Mouse (Mus musculus) urinary bladder, postnatal 10 days (tissue): ENCODE measurements around the gene Prss34.

Experiments used
- DNase-seq: peaks from one replicate; pipeline ENCODE4 v3.0.0; 2022; ENCODE audit warnings: low spot score

Prss34 gene

GRCm38 (mm10) chr17:25298094-25298493 is at the start of gene Prss34:
Gene Prss34, plus strand, starts transcription at chr17:25298394.
- DNase-seq = no peak

- DNase-seq = no peak
Measured at GRCm38 (mm10) chr17:25250181-25250835, 47.9 kb upstream of the Prss34 start.

GRCm38 (mm10) chr17:25252643-25253042 is 45.6 kb upstream of the Prss34 start:
- no peak for DNase-seq

GRCm38 (mm10) chr17:25253760-25254159 is 44.4 kb upstream of the Prss34 start:
- DNase-seq = no peak

GRCm38 (mm10) chr17:25255110-25255509 is 43.1 kb upstream of the Prss34 start:
- DNase-seq = no peak

- DNase-seq = no peak
Measured at GRCm38 (mm10) chr17:25256140-25256754, 41.9 kb upstream of the Prss34 start, which contains the start of gene Baiap3. Gene Baiap3, minus strand, starts transcription at chr17:25256364.

- no peak for DNase-seq
Measured at GRCm38 (mm10) chr17:25257804-25258261, 40.4 kb upstream of the Prss34 start.

- no peak for DNase-seq
Measured at GRCm38 (mm10) chr17:25264453-25264852, 33.7 kb upstream of the Prss34 start.

GRCm38 (mm10) chr17:25270795-25271335 is 27.3 kb upstream of the Prss34 start:
- DNase-seq = no peak

- DNase-seq = no peak
Measured at GRCm38 (mm10) chr17:25272326-25272725, 25.9 kb upstream of the Prss34 start.

GRCm38 (mm10) chr17:25272951-25273705 is 25.1 kb upstream of the Prss34 start:
- DNase-seq = peak; percentile 54

- peak; percentile 62 for DNase-seq
Measured at GRCm38 (mm10) chr17:25273706-25274501, 24.3 kb upstream of the Prss34 start.

- no peak for DNase-seq
Measured at GRCm38 (mm10) chr17:25274571-25275346, 23.4 kb upstream of the Prss34 start, which contains the start of gene Ube2i. Gene Ube2i, minus strand, starts transcription at chr17:25274622.

- no peak for DNase-seq
Measured at GRCm38 (mm10) chr17:25275833-25276232, 22.4 kb upstream of the Prss34 start.

GRCm38 (mm10) chr17:25282133-25282532 is 16.1 kb upstream of the Prss34 start:
- DNase-seq = no peak

GRCm38 (mm10) chr17:25285033-25285432 is 13.2 kb upstream of the Prss34 start:
- DNase-seq = no peak

GRCm38 (mm10) chr17:25288842-25289241 is 9.4 kb upstream of the Prss34 start:
- DNase-seq = no peak

- DNase-seq = no peak
Measured at GRCm38 (mm10) chr17:25290411-25290810, 7.8 kb upstream of the Prss34 start.

- DNase-seq = no peak
Measured at GRCm38 (mm10) chr17:25293495-25293894, 4.7 kb upstream of the Prss34 start.

GRCm38 (mm10) chr17:25294111-25294510 is 4.1 kb upstream of the Prss34 start:
- no peak for DNase-seq

- no peak for DNase-seq
Measured at GRCm38 (mm10) chr17:25308346-25308745, 10.2 kb downstream of the Prss34 start, which contains the start of gene Prss28. Gene Prss28, plus strand, starts transcription at chr17:25308646.
